Mouse (Mus musculus) stomach, postnatal 0 days (tissue): ENCODE results near the gene Acp6. TPM values are rescaled to one million over a fixed set of nuclear protein-coding genes. Genes with fewer than 3 reads are reported as not detected.
A peak's percentile ranks its signal among the peaks of the same experiment; 100 is the strongest.
"Not testable (repeated sequence)": the region's sequence is repeated elsewhere in the genome, so short reads cannot be mapped to it uniquely, and the experiment has no call there.

Experiments
- ATAC-seq: fragments of 200-750 bp; cut with Nextera tagmentation; 2 replicates; pipeline ENCODE4 v1.8.0; 2017; ENCODE audit not compliant: low FRiP score, low TSS enrichment
- DNase-seq: peaks from one replicate; pipeline ENCODE4 v3.0.0-alpha.2; 2016; ENCODE audit warnings: low spot score
- H3K27ac ChIP-seq: fragments of 300-500 bp; sonication (generic); replicated peaks from 2 replicates; pipeline ENCODE4 v1.5.1; 2014; ENCODE audit warnings: mild to moderate bottlenecking, control low read depth
- H3K27me3 ChIP-seq: fragments of 300-500 bp; sonication (generic); 2 replicates; pipeline ENCODE4 v1.6.1; 2014; ENCODE audit warnings: low read length; ENCODE audit not compliant: control insufficient read depth, insufficient read depth
- H3K36me3 ChIP-seq: fragments of 300-500 bp; sonication (generic); 2 replicates; pipeline ENCODE4 v1.6.1; 2014; ENCODE audit warnings: low read length, mixed read lengths; ENCODE audit not compliant: control insufficient read depth, insufficient read depth
- H3K4me1 ChIP-seq: fragments of 300-500 bp; sonication (generic); replicated peaks from 2 replicates; pipeline ENCODE4 v1.6.1; 2014; ENCODE audit warnings: antibody characterized with exemption; ENCODE audit not compliant: control insufficient read depth, insufficient read depth
- H3K4me2 ChIP-seq: fragments of 300-500 bp; sonication (generic); replicated peaks from 2 replicates; pipeline ENCODE4 v1.6.1; 2014; ENCODE audit warnings: low read depth, mild to moderate bottlenecking, control low read depth, moderate library complexity
- H3K4me3 ChIP-seq: fragments of 300-500 bp; sonication (generic); 2 replicates; pipeline ENCODE4 v1.5.1; 2014; ENCODE audit warnings: low read depth, low read length, control low read depth
- H3K9ac ChIP-seq: fragments of 300-500 bp; sonication (generic); 2 replicates; pipeline ENCODE4 v1.6.1; 2014; ENCODE audit warnings: mild to moderate bottlenecking, low read length, control low read depth, mixed read lengths
- H3K9me3 ChIP-seq: fragments of 300-500 bp; sonication (generic); 2 replicates; pipeline ENCODE4 v1.6.1; 2016; ENCODE audit warnings: low read length; ENCODE audit not compliant: control insufficient read depth
- CTCF ChIP-seq: IDR thresholded peaks from 2 replicates; pipeline ENCODE4 v1.5.1; 2016; ENCODE audit warnings: antibody characterized with exemption, low read depth, mild to moderate bottlenecking, moderate library complexity
- EP300 ChIP-seq: optimal IDR thresholded peaks from 2 replicates; pipeline ENCODE3; 2016; ENCODE audit warnings: antibody characterized with exemption
- WGBS: fragments of 180-500 bp; shearing (Covaris S2); extraction: QIAGEN DNeasy Blood & Tissue Kit; methylation state at CpG from one replicate; pipeline ENCODE4 v1.1.7; 2014; 5-methylcytosine and 5-hydroxymethylcytosine counted together
- polyA plus RNA-seq: library from polyadenylated mRNA; unstranded; fragments of >200 nt; fragmentation: Nextera tagmentation; extraction: Ambion mirVana; gene quantifications from 2 replicates; pipeline ENCODE4 v1.2.1, GENCODE M21; 2015

The Acp6 gene
- polyA plus RNA-seq = 25.1 and 28.7 TPM in 2 replicates

DNA sequence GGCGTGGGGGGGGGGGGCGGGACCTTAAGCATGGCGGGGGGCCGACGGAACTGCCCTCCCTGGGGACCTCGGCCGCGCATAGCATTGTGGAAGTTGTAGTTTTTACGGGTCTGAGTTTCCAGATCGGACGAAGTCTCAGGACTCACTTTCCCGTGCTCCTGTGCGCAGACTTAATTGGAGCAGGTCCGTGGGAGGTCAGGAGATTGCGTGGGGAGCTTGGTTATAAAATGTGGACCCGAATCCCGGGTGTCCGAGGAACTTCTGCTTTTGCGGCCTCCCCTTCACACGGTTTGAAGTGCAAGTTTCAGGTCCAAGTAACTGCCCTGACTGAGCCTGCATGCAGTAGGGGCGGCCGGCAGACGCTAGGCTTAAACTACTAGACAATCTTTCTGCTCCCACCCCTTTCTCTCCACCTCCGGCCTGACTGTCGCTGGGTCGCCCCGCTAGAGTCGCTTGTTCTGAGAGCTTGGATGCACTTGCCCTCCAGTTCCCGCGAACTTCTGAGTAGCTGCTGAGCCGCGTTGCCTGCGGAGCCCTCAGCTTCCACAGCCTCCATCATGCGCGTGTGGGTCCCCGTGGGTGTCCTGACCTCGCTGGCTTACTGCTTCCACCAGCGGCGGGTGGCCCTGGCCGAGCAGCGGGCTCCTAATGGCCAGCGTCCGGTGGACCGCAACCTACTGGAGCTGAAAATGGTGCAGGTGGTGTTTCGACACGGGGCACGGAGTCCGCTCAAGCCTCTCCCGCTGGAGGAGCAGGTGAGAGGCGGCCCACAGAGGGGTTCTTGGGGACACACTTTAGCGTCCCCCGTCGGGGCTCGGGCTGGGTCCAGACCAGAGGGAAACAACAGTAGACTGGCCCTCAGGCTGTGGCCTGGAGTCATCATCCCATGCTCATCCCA lies at the start of gene Acp6:
Gene Acp6 (plus strand): TSS at position 167 of the 898 bp plus-strand sequence.
- H3K9ac ChIP-seq = peak within 1 kb of the TSS; percentile 71
- peak; percentile 86 for DNase-seq
- H3K4me1 ChIP-seq = no peaks in the 10 kb centered on the region
- peak within 1 kb of the TSS; percentile 89 for H3K4me2 ChIP-seq
- H3K4me3 ChIP-seq = peak within 1 kb of the TSS; percentile 73
- H3K36me3 ChIP-seq = no peaks in the 10 kb centered on the region
- WGBS = under 1% methylated on average over 54 of the region's 54 CpGs
- no peak for TF ChIP-seq EP300
- TF ChIP-seq CTCF = 0 out of 2 replicates have a peak, but pooled peaks have one; percentile 2
- H3K9me3 ChIP-seq = no peaks in the 10 kb centered on the region
- H3K27me3 ChIP-seq = no peaks in the 10 kb centered on the region
- H3K27ac ChIP-seq = peak within 1 kb of the TSS; percentile 77
- ATAC-seq = peak; percentile 93

DNA sequence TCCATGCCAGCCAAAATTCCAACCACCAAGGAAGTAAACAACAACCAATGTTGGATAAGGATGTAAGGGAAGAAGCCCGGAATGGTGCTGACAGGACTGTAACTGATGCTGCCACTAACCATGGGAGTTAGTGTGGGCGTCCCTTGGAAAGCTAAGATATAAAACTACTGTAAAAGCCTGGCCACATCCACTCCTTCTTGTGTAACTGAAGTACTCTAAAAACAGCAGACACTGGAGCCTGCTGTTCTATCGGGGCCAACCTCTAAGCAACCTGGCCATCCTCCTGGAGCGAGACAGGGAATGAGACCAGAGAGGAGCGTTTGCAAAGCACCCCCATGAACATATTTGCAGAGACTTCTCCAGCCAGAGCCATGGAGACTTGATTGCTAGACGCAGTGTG lies 41.1 kb upstream of the Acp6 start:
- WGBS = 85% methylated on average over 6 of the region's 6 CpGs
- Histone ChIP-seq H3K9me3 (no peaks in the 10 kb centered on the region), H3K27me3 (no peaks in the 10 kb centered on the region), H3K27ac (no peak overlapping the region), H3K4me3 (no peak overlapping the region), H3K4me1 (no peaks in the 10 kb centered on the region), H3K4me2 (no peak overlapping the region), H3K36me3 (no peaks in the 10 kb centered on the region), H3K9ac (no peak overlapping the region)
- no peak for ATAC-seq
- TF ChIP-seq CTCF (no peak), EP300 (no peak)
- DNase-seq = no peak

DNA sequence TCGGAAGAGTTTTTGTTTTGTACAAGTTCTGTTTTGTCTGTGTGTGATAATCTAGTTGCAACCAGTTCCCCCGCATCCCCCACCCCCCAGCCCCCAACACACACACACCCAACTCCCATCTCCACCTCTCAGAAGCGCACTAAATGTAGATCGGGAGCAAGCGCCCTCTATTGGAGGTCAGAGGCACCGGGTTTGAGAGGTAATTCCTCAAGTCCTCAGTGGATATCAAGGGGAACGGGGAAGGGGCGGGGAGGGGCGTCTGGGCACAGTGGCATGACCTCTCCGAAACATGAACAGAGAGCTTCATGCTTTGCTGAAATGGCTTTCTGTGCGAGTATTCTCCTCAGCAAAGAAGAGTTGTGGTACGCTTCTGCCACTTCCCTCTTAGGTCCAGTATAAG lies 40.3 kb upstream of the Acp6 start:
- no peaks in the 10 kb centered on the region for H3K36me3 ChIP-seq
- no peak for DNase-seq
- H3K4me3 ChIP-seq = no peak overlapping the region
- no peak for ATAC-seq
- H3K27ac ChIP-seq = no peak overlapping the region
- H3K4me2 ChIP-seq = no peak overlapping the region
- H3K9ac ChIP-seq = no peak overlapping the region
- WGBS = 53% methylated on average over 12 of the region's 12 CpGs
- H3K9me3 ChIP-seq = no peaks in the 10 kb centered on the region
- TF ChIP-seq EP300 = no peak
- peak; percentile 16; the same call in 1 of the 2 replicates for TF ChIP-seq CTCF
- H3K27me3 ChIP-seq = no peaks in the 10 kb centered on the region
- H3K4me1 ChIP-seq = no peaks in the 10 kb centered on the region

DNA sequence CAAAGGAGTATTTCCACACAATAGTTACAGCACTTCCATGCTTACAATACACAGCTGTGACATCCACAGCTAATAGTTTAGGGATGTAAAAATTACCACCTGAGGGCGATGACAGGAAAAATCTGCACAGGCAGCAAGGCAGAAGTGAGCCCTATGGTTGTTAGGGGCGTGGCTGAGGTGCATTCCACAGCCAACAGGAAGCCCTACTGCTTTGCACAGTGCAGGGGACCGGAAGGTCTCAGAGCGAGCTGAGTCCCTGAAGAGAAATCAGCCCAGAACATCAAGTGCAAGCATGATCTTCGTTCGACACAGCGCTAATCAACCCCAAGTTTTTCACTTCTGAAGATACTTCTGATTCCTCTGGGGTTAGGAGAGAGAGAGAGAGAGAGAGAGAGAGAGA lies 34.4 kb upstream of the Acp6 start:
- WGBS = 41% methylated on average over 7 of the region's 7 CpGs
- ATAC-seq (0 out of 2 replicates have a peak, but pooled peaks have one; percentile 54), DNase-seq (peak; percentile 20)
- Histone ChIP-seq H3K9me3 (no peaks in the 10 kb centered on the region), H3K4me3 (no peak overlapping the region), H3K4me2 (no peak overlapping the region), H3K9ac (no peak overlapping the region), H3K4me1 (no peaks in the 10 kb centered on the region), H3K27ac (no peak overlapping the region), H3K36me3 (no peaks in the 10 kb centered on the region), H3K27me3 (no peaks in the 10 kb centered on the region)
- no peak for TF ChIP-seq CTCF
- TF ChIP-seq EP300 = no peak

DNA sequence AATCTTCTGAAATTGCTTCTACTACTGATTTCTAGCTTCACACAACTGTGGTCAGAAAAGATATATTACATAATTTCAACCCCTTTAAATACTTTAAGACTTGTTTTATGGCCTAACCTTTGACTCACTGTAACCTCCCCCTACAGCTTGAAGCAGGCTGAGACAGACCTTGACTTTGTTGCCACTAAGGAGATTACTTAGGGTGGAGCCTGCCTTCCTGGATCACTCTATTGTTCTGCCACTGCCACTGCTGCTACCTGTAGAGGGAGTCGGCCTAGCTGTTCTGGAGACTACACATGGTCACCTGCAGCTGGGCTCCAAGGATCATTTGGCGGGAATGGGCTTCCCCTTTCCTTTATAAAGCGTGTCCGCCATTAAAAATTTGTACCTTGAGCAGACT lies 29.2 kb upstream of the Acp6 start:
- DNase-seq = no peak
- H3K4me1 ChIP-seq = no peaks in the 10 kb centered on the region
- H3K27me3 ChIP-seq = no peaks in the 10 kb centered on the region
- TF ChIP-seq CTCF (peak; percentile 23), EP300 (no peak)
- H3K9me3 ChIP-seq = no peaks in the 10 kb centered on the region
- no peak overlapping the region for H3K27ac ChIP-seq
- no peak overlapping the region for H3K4me3 ChIP-seq
- H3K4me2 ChIP-seq = no peak overlapping the region
- ATAC-seq = no peak
- no peaks in the 10 kb centered on the region for H3K36me3 ChIP-seq
- no peak overlapping the region for H3K9ac ChIP-seq
- WGBS = 80% methylated on average over 4 of the region's 4 CpGs

DNA sequence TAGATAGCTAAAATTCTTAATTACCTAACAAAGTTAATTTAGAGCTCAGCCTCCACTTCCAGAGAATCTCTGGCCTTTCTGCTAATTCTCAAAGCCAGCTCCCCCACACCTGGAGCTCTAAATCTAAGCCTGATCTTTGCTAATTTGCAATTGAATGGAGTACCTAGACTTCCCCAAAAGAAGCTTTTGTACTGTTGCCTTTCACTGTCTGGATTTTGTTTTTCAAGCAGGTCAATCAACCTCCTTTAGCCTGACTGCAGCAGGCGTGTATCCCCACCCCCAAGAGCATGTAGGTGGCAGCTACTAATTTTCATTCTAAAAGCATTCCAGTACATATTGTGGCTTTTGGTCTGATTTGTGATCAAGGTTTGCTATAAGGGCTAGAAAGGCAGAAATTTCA lies 20.9 kb upstream of the Acp6 start:
- H3K27me3 ChIP-seq, H3K27ac ChIP-seq, H3K4me2 ChIP-seq, DNase-seq, H3K9ac ChIP-seq, ATAC-seq, H3K4me1 ChIP-seq, H3K9me3 ChIP-seq, H3K4me3 ChIP-seq, H3K36me3 ChIP-seq: not testable (repeated sequence)
- WGBS = 83% methylated on average over 1 of the region's 1 CpGs
